Mouse (Mus musculus) midbrain, embryonic 14.5 days (tissue): ENCODE measurements around the gene Smyd3. TPM values are rescaled to one million over a fixed set of nuclear protein-coding genes. Genes with fewer than 3 reads are reported as not detected.

Experiments used
- ATAC-seq: fragments of 200-750 bp; cut with Nextera tagmentation; 2 replicates; pipeline ENCODE4 v1.8.0; 2017; ENCODE audit warnings: moderate number of reproducible peaks, moderate library complexity; ENCODE audit not compliant: low FRiP score, low TSS enrichment
- DNase-seq: peaks from one replicate; pipeline ENCODE4 v3.0.0-alpha.2; 2015
- H3K27ac ChIP-seq: fragments of 300-500 bp; sonication (generic); replicated peaks from 2 replicates; pipeline ENCODE4 v1.5.1; 2014; ENCODE audit warnings: mild to moderate bottlenecking, low read depth, low read length, moderate library complexity
- H3K27me3 ChIP-seq: fragments of 300-500 bp; sonication (generic); 2 replicates; pipeline ENCODE4 v1.6.1; 2014; ENCODE audit warnings: low read length, control low read depth, mixed read lengths; ENCODE audit not compliant: control insufficient read depth, insufficient read depth
- H3K36me3 ChIP-seq: fragments of 300-500 bp; sonication (generic); 2 replicates; pipeline ENCODE4 v1.6.1; 2014; ENCODE audit warnings: low read length, control low read depth; ENCODE audit not compliant: control insufficient read depth, insufficient read depth
- H3K4me1 ChIP-seq: fragments of 300-500 bp; sonication (generic); 2 replicates; pipeline ENCODE4 v1.6.1; 2014; ENCODE audit warnings: mild to moderate bottlenecking, antibody characterized with exemption, low read length, control low read depth; ENCODE audit not compliant: control insufficient read depth, insufficient read depth
- H3K4me2 ChIP-seq: fragments of 300-500 bp; sonication (generic); 2 replicates; pipeline ENCODE4 v1.6.1; 2014; ENCODE audit warnings: mild to moderate bottlenecking, low read length, moderate library complexity
- H3K4me3 ChIP-seq: fragments of 300-500 bp; sonication (generic); replicated peaks from 2 replicates; pipeline ENCODE4 v1.5.1; 2014; ENCODE audit warnings: low read depth, low read length
- H3K9ac ChIP-seq: fragments of 300-500 bp; sonication (generic); replicated peaks from 2 replicates; pipeline ENCODE4 v1.6.1; 2014; ENCODE audit warnings: mild to moderate bottlenecking, low read length, moderate library complexity
- H3K9me3 ChIP-seq: fragments of 300-500 bp; sonication (generic); 2 replicates; pipeline ENCODE4 v1.6.1; 2016; ENCODE audit warnings: low read length, control low read depth, mixed read lengths; ENCODE audit not compliant: control insufficient read depth
- WGBS: fragments of 180-500 bp; shearing (Covaris S2); extraction: QIAGEN DNeasy Blood & Tissue Kit; methylation state at CpG from one replicate; pipeline ENCODE4 v1.1.7; 2014; 5-methylcytosine and 5-hydroxymethylcytosine counted together
- polyA plus RNA-seq: library from polyadenylated mRNA; unstranded; fragments of >200 nt; fragmentation: Nextera tagmentation; extraction: Ambion mirVana; gene quantifications from 2 replicates; pipeline ENCODE4 v1.2.1, GENCODE M21; 2014

The Smyd3 gene
- polyA plus RNA-seq, 1 experiment from 2014 or later: 21.5 TPM

- H3K27ac ChIP-seq: no peak overlapping the region
- no peak overlapping the region for H3K4me2 ChIP-seq
- whole genome bisulfite sequencing: 80% methylated on average over 3 of the region's 3 CpGs
- H3K4me3 ChIP-seq: no peak overlapping the region
- ATAC-seq (no peak), DNase-seq (no peak)
- H3K27me3 ChIP-seq: no peaks in the 10 kb centered on the region
- no peaks in the 10 kb centered on the region for H3K36me3 ChIP-seq
- no peaks in the 10 kb centered on the region for H3K4me1 ChIP-seq
- no peak overlapping the region for H3K9ac ChIP-seq
- no peaks in the 10 kb centered on the region for H3K9me3 ChIP-seq
These were observed 391.6 kb downstream of the Smyd3 start for GRCm38 (mm10) chr1:179126287-179126686.

- Histone ChIP-seq H3K4me2 (no peak overlapping the region), H3K4me1 (peaks cover 8% of the 10 kb centered on the region; the same call in 1 of the 2 replicates), H3K4me3 (no peak overlapping the region), H3K36me3 (no peaks in the 10 kb centered on the region), H3K9ac (no peak overlapping the region), H3K27ac (no peak overlapping the region), H3K9me3 (no peaks in the 10 kb centered on the region), H3K27me3 (no peaks in the 10 kb centered on the region)
- no peak; the same call in 1 of the 2 replicates for ATAC-seq
- DNase-seq: peak; percentile 48
- 58% methylated on average over 11 of the region's 11 CpGs for WGBS
These were observed 395.2 kb downstream of the Smyd3 start for GRCm38 (mm10) chr1:179122476-179123229.

- Histone ChIP-seq H3K4me3 (no peak overlapping the region), H3K27ac (no peak overlapping the region), H3K4me2 (no peak overlapping the region), H3K4me1 (peaks cover 8% of the 10 kb centered on the region; the same call in 1 of the 2 replicates), H3K9me3 (no peaks in the 10 kb centered on the region), H3K9ac (no peak overlapping the region), H3K27me3 (no peaks in the 10 kb centered on the region), H3K36me3 (no peaks in the 10 kb centered on the region)
- DNase-seq (no peak), ATAC-seq (no peak)
- 27% methylated on average over 9 of the region's 9 CpGs for WGBS
These were observed 397.4 kb downstream of the Smyd3 start for GRCm38 (mm10) chr1:179120217-179120966.

GRCm38 (mm10) chr1:179118673-179119072, 399.2 kb downstream of the Smyd3 start:
- Histone ChIP-seq H3K27me3 (no peaks in the 10 kb centered on the region), H3K36me3 (no peaks in the 10 kb centered on the region), H3K4me3 (no peak overlapping the region), H3K9me3 (no peaks in the 10 kb centered on the region), H3K9ac (no peak overlapping the region), H3K27ac (no peak overlapping the region), H3K4me2 (no peak overlapping the region), H3K4me1 (peaks cover 8% of the 10 kb centered on the region; the same call in 1 of the 2 replicates)
- no peak for DNase-seq
- 85% methylated on average over 7 of the region's 7 CpGs for WGBS
- ATAC-seq: no peak

GRCm38 (mm10) chr1:179116729-179117663, 400.8 kb downstream of the Smyd3 start:
- Histone ChIP-seq H3K4me1 (peaks cover 8% of the 10 kb centered on the region; the same call in 1 of the 2 replicates), H3K4me3 (no peak overlapping the region), H3K4me2 (no peak overlapping the region), H3K27me3 (no peaks in the 10 kb centered on the region), H3K27ac (no peak overlapping the region), H3K9me3 (no peaks in the 10 kb centered on the region), H3K36me3 (no peaks in the 10 kb centered on the region), H3K9ac (no peak overlapping the region)
- WGBS: 91% methylated on average over 10 of the region's 10 CpGs
- ATAC-seq (no peak), DNase-seq (no peak)

- Histone ChIP-seq H3K4me2 (no peak overlapping the region), H3K9ac (no peak overlapping the region), H3K9me3 (no peaks in the 10 kb centered on the region), H3K36me3 (no peaks in the 10 kb centered on the region), H3K4me1 (no peaks in the 10 kb centered on the region), H3K27me3 (no peaks in the 10 kb centered on the region), H3K27ac (no peak overlapping the region), H3K4me3 (no peak overlapping the region)
- WGBS: 93% methylated on average over 7 of the region's 7 CpGs
- DNase-seq (no peak), ATAC-seq (no peak)
These were observed 402.9 kb downstream of the Smyd3 start for GRCm38 (mm10) chr1:179114833-179115495.

- Histone ChIP-seq H3K4me3 (no peak overlapping the region), H3K36me3 (no peaks in the 10 kb centered on the region), H3K4me1 (no peaks in the 10 kb centered on the region), H3K9me3 (no peaks in the 10 kb centered on the region), H3K9ac (no peak overlapping the region), H3K4me2 (no peak overlapping the region), H3K27me3 (no peaks in the 10 kb centered on the region), H3K27ac (no peak overlapping the region)
- WGBS: 97% methylated on average over 3 of the region's 3 CpGs
- ATAC-seq (no peak), DNase-seq (no peak)
These were observed 403.5 kb downstream of the Smyd3 start for GRCm38 (mm10) chr1:179114385-179114784.

- no peak for DNase-seq
These were observed 409.1 kb downstream of the Smyd3 start for GRCm38 (mm10) chr1:179108759-179109158.

More at GRCm38 (mm10) chr1:179108759-179109158, 409.1 kb downstream of the Smyd3 start:
- Histone ChIP-seq H3K27ac (no peak overlapping the region), H3K4me1 (peaks cover 15% of the 10 kb centered on the region), H3K4me3 (no peak overlapping the region), H3K9ac (no peak overlapping the region), H3K9me3 (no peaks in the 10 kb centered on the region), H3K36me3 (no peaks in the 10 kb centered on the region), H3K4me2 (no peak overlapping the region), H3K27me3 (peaks cover 6% of the 10 kb centered on the region; the same call in 1 of the 2 replicates)
- 53% methylated on average over 7 of the region's 7 CpGs for WGBS
- no peak for ATAC-seq
